Mouse (Mus musculus) ES-Bruce4 (cell line): ENCODE data around the gene Cdkl3.

ENCODE experiments used
- CTCF ChIP-seq: IDR thresholded peaks from one replicate; pipeline ENCODE4 v1.8.1; 2011; ENCODE audit warnings: low read depth, low read length
- EP300 ChIP-seq: IDR thresholded peaks from 2 replicates; pipeline ENCODE4 v1.6.1; 2011; ENCODE audit warnings: low read depth, low read length; ENCODE audit not compliant: insufficient read depth

DNA sequence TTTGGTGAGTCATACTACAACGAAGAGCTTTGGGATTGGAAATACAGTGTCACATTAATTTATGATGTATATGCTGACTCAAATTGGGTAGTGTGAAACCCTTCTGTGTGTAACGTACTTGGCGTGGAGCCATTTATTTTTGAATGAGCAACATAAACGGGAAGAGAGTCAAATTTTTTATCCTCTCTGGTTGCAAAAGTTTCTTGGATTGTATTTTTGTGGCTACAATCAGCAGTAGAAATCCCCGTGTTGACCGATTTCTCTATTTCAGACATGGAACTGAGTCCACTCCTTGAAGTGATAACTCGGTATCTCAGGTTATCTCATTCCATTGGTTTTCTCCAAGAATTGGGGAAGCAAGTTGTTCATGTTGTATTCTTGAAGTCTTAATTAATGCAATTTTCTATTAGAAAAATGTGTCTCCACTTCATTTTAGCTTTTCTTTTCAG, 95.8 kb downstream of the Cdkl3 start:
- no peak for TF ChIP-seq CTCF
- TF ChIP-seq EP300, result no peak
